Comparison of ENCODE assay signal across 8 mouse cellular contexts in genomic region chr2:13579991-13580390, GRCm38 (mm10). TPM values are rescaled to one million over a fixed set of nuclear protein-coding genes. Genes with fewer than 3 reads are reported as not detected.
A peak's percentile ranks its signal among the peaks of the same experiment; 100 is the strongest.
DNase-seq lines count a peak whose midpoint lies in the region; ATAC-seq and TF ChIP-seq lines count a peak whose summit lies in the region.

No protein-coding gene starts in this region.

- H3K4me3 ChIP-seq in forebrain, postnatal 0 days (ENCODE audit: low read depth, low read length) = no peak overlapping the region
- H3K4me3 ChIP-seq in forebrain, embryonic 13.5 days = no peak overlapping the region
- no peak overlapping the region for H3K4me3 ChIP-seq in midbrain, embryonic 14.5 days (replicated peaks; ENCODE audit: low read depth, low read length)
- no peak overlapping the region for H3K4me3 ChIP-seq in midbrain, embryonic 16.5 days (ENCODE audit: low read depth, low read length)
- no peak overlapping the region for H3K4me3 ChIP-seq in heart, embryonic 14.5 days (ENCODE audit: control insufficient read depth in 1 of 2, insufficient read depth in 1 of 2, low read depth in 1 of 2, low read length in 2 of 2)
- H3K4me3 ChIP-seq in forebrain, embryonic 16.5 days (replicated peaks; ENCODE audit: low read length) = no peak overlapping the region

- peak; percentile 38; the same call in 1 of the 2 replicates for TF ChIP-seq CTCF in forebrain, postnatal 0 days (IDR thresholded peaks at IDR 0.05; ENCODE audit: low read depth)

- no peak for ATAC-seq in forebrain, postnatal 0 days
- ATAC-seq in forebrain, embryonic 13.5 days = no peak
- no peak for ATAC-seq in midbrain, embryonic 14.5 days (ENCODE audit: low FRiP score, low TSS enrichment)
- no peak for ATAC-seq in midbrain, embryonic 16.5 days
- no peak for ATAC-seq in heart, embryonic 14.5 days (ENCODE audit: insufficient number of reproducible peaks, insufficient read depth, low FRiP score, low read depth)
- no peak for ATAC-seq in forebrain, embryonic 16.5 days

- 58% methylated on average over 11 of the region's 11 CpGs for WGBS in forebrain, postnatal 0 days
- 59% methylated on average over 11 of the region's 11 CpGs for WGBS in forebrain, embryonic 13.5 days
- WGBS in midbrain, embryonic 14.5 days = 60% methylated on average over 11 of the region's 11 CpGs
- WGBS in midbrain, embryonic 16.5 days = 63% methylated on average over 11 of the region's 11 CpGs
- WGBS in heart, embryonic 14.5 days = 54% methylated on average over 11 of the region's 11 CpGs
- 56% methylated on average over 11 of the region's 11 CpGs for WGBS in forebrain, embryonic 16.5 days

- H3K27me3 ChIP-seq in forebrain, postnatal 0 days (ENCODE audit: insufficient read depth, low read length) = no peaks in the 10 kb centered on the region
- H3K27me3 ChIP-seq in forebrain, embryonic 13.5 days = no peaks in the 10 kb centered on the region
- no peaks in the 10 kb centered on the region for H3K27me3 ChIP-seq in midbrain, embryonic 14.5 days (ENCODE audit: control insufficient read depth, insufficient read depth, low read length)
- no peaks in the 10 kb centered on the region for H3K27me3 ChIP-seq in midbrain, embryonic 16.5 days (ENCODE audit: control insufficient read depth, insufficient read depth, low read depth, low read length)
- no peaks in the 10 kb centered on the region for H3K27me3 ChIP-seq in heart, embryonic 14.5 days (ENCODE audit: control insufficient read depth, insufficient read depth, low read length)
- no peaks in the 10 kb centered on the region for H3K27me3 ChIP-seq in forebrain, embryonic 16.5 days (replicated peaks; ENCODE audit: control insufficient read depth, insufficient read depth, low read length)

- H3K9ac ChIP-seq in forebrain, postnatal 0 days = no peak overlapping the region
- no peak overlapping the region for H3K9ac ChIP-seq in forebrain, embryonic 13.5 days
- H3K9ac ChIP-seq in midbrain, embryonic 14.5 days (replicated peaks; ENCODE audit: low read length) = no peak overlapping the region
- no peak overlapping the region for H3K9ac ChIP-seq in midbrain, embryonic 16.5 days (ENCODE audit: low read depth, low read length)
- H3K9ac ChIP-seq in heart, embryonic 14.5 days (ENCODE audit: low read length) = no peak overlapping the region
- no peak overlapping the region for H3K9ac ChIP-seq in forebrain, embryonic 16.5 days (replicated peaks; ENCODE audit: low read depth, low read length)

- no peak overlapping the region for H3K27ac ChIP-seq in forebrain, postnatal 0 days (ENCODE audit: low read depth, low read length)
- no peak overlapping the region for H3K27ac ChIP-seq in forebrain, embryonic 13.5 days
- no peak overlapping the region for H3K27ac ChIP-seq in midbrain, embryonic 14.5 days (replicated peaks; ENCODE audit: low read depth, low read length)
- no peak overlapping the region for H3K27ac ChIP-seq in midbrain, embryonic 16.5 days (ENCODE audit: low read length)
- H3K27ac ChIP-seq in heart, embryonic 14.5 days (replicated peaks in 1 of 2; ENCODE audit: control insufficient read depth in 1 of 2, insufficient read depth in 1 of 2, low read depth in 2 of 2, low read length in 2 of 2) = no peak overlapping the region
- no peak overlapping the region for H3K27ac ChIP-seq in forebrain, embryonic 16.5 days (ENCODE audit: low read length)

- H3K9me3 ChIP-seq in forebrain, postnatal 0 days (ENCODE audit: low read length) = no peaks in the 10 kb centered on the region
- H3K9me3 ChIP-seq in forebrain, embryonic 13.5 days (replicated peaks) = no peaks in the 10 kb centered on the region
- H3K9me3 ChIP-seq in midbrain, embryonic 14.5 days (ENCODE audit: control insufficient read depth, low read length) = no peaks in the 10 kb centered on the region
- no peaks in the 10 kb centered on the region for H3K9me3 ChIP-seq in midbrain, embryonic 16.5 days (replicated peaks; ENCODE audit: control insufficient read depth, low read length, poor library complexity, severe bottlenecking)
- H3K9me3 ChIP-seq in heart, embryonic 14.5 days (ENCODE audit: control insufficient read depth, low read length) = no peaks in the 10 kb centered on the region
- no peaks in the 10 kb centered on the region for H3K9me3 ChIP-seq in forebrain, embryonic 16.5 days (ENCODE audit: control insufficient read depth, low read length)

- DNase-seq in forebrain, postnatal 0 days = no peak
- DNase-seq in midbrain, embryonic 14.5 days = peak; percentile 36
- DNase-seq in thymus, postnatal 25 days = peak; percentile 42
- no peak for DNase-seq in ovary, postnatal 14 days (ENCODE audit: low spot score)

- H3K36me3 ChIP-seq in forebrain, postnatal 0 days (ENCODE audit: insufficient read depth) = peaks cover 12% of the 10 kb centered on the region; the same call in 1 of the 2 replicates
- H3K36me3 ChIP-seq in forebrain, embryonic 13.5 days (ENCODE audit: poor library complexity, severe bottlenecking) = peaks cover 58% of the 10 kb centered on the region
- H3K36me3 ChIP-seq in midbrain, embryonic 14.5 days (ENCODE audit: control insufficient read depth, insufficient read depth, low read length) = peaks cover 46% of the 10 kb centered on the region
- H3K36me3 ChIP-seq in midbrain, embryonic 16.5 days (ENCODE audit: control insufficient read depth, insufficient read depth, low read length) = no peaks in the 10 kb centered on the region
- H3K36me3 ChIP-seq in heart, embryonic 14.5 days (ENCODE audit: control insufficient read depth, insufficient read depth, low read length) = peaks cover 76% of the 10 kb centered on the region
- peaks cover 11% of the 10 kb centered on the region for H3K36me3 ChIP-seq in forebrain, embryonic 16.5 days (ENCODE audit: control insufficient read depth, insufficient read depth)

- no peak overlapping the region for H3K4me2 ChIP-seq in forebrain, postnatal 0 days (ENCODE audit: low read depth)
- no peak overlapping the region for H3K4me2 ChIP-seq in forebrain, embryonic 13.5 days
- H3K4me2 ChIP-seq in midbrain, embryonic 14.5 days (ENCODE audit: low read length) = no peak overlapping the region
- H3K4me2 ChIP-seq in midbrain, embryonic 16.5 days (ENCODE audit: low read length) = no peak overlapping the region
- peak overlapping the region; percentile 32 for H3K4me2 ChIP-seq in heart, embryonic 14.5 days (ENCODE audit: low read length)
- H3K4me2 ChIP-seq in forebrain, embryonic 16.5 days (ENCODE audit: low read length) = no peak overlapping the region

- peaks cover 4% of the 10 kb centered on the region; the same call in 1 of the 2 replicates for H3K4me1 ChIP-seq in forebrain, postnatal 0 days (ENCODE audit: insufficient read depth)
- peaks cover 39% of the 10 kb centered on the region for H3K4me1 ChIP-seq in forebrain, embryonic 13.5 days
- H3K4me1 ChIP-seq in midbrain, embryonic 14.5 days (ENCODE audit: control insufficient read depth, insufficient read depth, low read length) = peaks cover 5% of the 10 kb centered on the region
- peaks cover 5% of the 10 kb centered on the region for H3K4me1 ChIP-seq in midbrain, embryonic 16.5 days (ENCODE audit: control insufficient read depth, insufficient read depth, low read length)
- H3K4me1 ChIP-seq in heart, embryonic 14.5 days (ENCODE audit: control insufficient read depth in 2 of 2, insufficient read depth in 2 of 2, low read length in 2 of 2) = peaks cover 4 to 10% of the 10 kb centered on the region in 2 experiments; a peak in 2 of 4 replicates
- peaks cover 7% of the 10 kb centered on the region for H3K4me1 ChIP-seq in forebrain, embryonic 16.5 days (replicated peaks; ENCODE audit: control insufficient read depth, insufficient read depth, low read length)

RNA-seq across cellular contexts. Expression of gene Vim, which starts 6.3 kb away (rescaled TPM):
- total RNA-seq in forebrain, postnatal 0 days (2014; rRNA removed) = 441 and 554 TPM in 2 replicates
- 224 and 269 TPM in 2 replicates for polyA plus RNA-seq in forebrain, postnatal 0 days (2015; fragmentation: Nextera tagmentation; extraction: Ambion mirVana)
- 895 and 906 TPM in 2 replicates for polyA plus RNA-seq in forebrain, embryonic 13.5 days (2015; fragmentation: Nextera tagmentation; extraction: Ambion mirVana)
- polyA plus RNA-seq in midbrain, embryonic 14.5 days (2014; fragmentation: Nextera tagmentation; extraction: Ambion mirVana) = 432 and 607 TPM in 2 replicates
- 306 and 363 TPM in 2 replicates for polyA plus RNA-seq in midbrain, embryonic 16.5 days (2015; fragmentation: Nextera tagmentation; extraction: Ambion mirVana)
- 998 and 1,081 TPM in 2 replicates for polyA plus RNA-seq in heart, embryonic 14.5 days (2014; fragmentation: Nextera tagmentation; extraction: Ambion mirVana)
- polyA plus RNA-seq in forebrain, embryonic 16.5 days (2015; fragmentation: Nextera tagmentation; extraction: Ambion mirVana) = 408 and 544 TPM in 2 replicates

RNA-seq across cellular contexts. Expression of gene Trdmt1, which starts 35.5 kb away (rescaled TPM):
- total RNA-seq in forebrain, postnatal 0 days (2014; rRNA removed) = 11.3 and 13.0 TPM in 2 replicates
- polyA plus RNA-seq in forebrain, postnatal 0 days (2015; fragmentation: Nextera tagmentation; extraction: Ambion mirVana) = 7.8 and 8.7 TPM in 2 replicates
- polyA plus RNA-seq in forebrain, embryonic 13.5 days (2015; fragmentation: Nextera tagmentation; extraction: Ambion mirVana) = 8.6 and 9.7 TPM in 2 replicates
- polyA plus RNA-seq in midbrain, embryonic 14.5 days (2014; fragmentation: Nextera tagmentation; extraction: Ambion mirVana) = 8.6 and 8.9 TPM in 2 replicates
- 7.3 and 8.5 TPM in 2 replicates for polyA plus RNA-seq in midbrain, embryonic 16.5 days (2015; fragmentation: Nextera tagmentation; extraction: Ambion mirVana)
- polyA plus RNA-seq in heart, embryonic 14.5 days (2014; fragmentation: Nextera tagmentation; extraction: Ambion mirVana) = 10.0 and 11.8 TPM in 2 replicates
- polyA plus RNA-seq in forebrain, embryonic 16.5 days (2015; fragmentation: Nextera tagmentation; extraction: Ambion mirVana) = 8.3 and 9.6 TPM in 2 replicates

Comparison
In these comparisons a context has a peak if more than half of its experiments do, and no peak if none do; other contexts are left out.
1. DNase-seq: peak in midbrain, embryonic 14.5 days (single experiment) and thymus, postnatal 25 days (single experiment); none in forebrain, postnatal 0 days (single experiment) and ovary, postnatal 14 days (single experiment).